Mouse (Mus musculus) Patski (cell line): ENCODE measurements around the gene H2afy. TPM values are rescaled to one million over a fixed set of nuclear protein-coding genes. Genes with fewer than 3 reads are reported as not detected.
"Not testable (repeated sequence)": the region's sequence is repeated elsewhere in the genome, so short reads cannot be mapped to it uniquely, and the experiment has no call there.

ENCODE experiments used
- ATAC-seq: fragments of 100-300 bp; one replicate; pipeline ENCODE4 v1.8.0; 2021
- CTCF ChIA-PET: fragments of 350-600 bp; sonication (Branson Sonifier 250); formaldehyde crosslinking; loops from one replicate; lab custom pipeline; 2022; ENCODE audit warnings: inconsistent platforms; lab: Charles Lee
- POLR2A ChIA-PET: fragments of 350-600 bp; sonication (Branson Sonifier 250); formaldehyde crosslinking; loops from one replicate; lab custom pipeline; 2022; ENCODE audit warnings: antibody characterized with exemption, inconsistent platforms; lab: Charles Lee
- DNase-seq: peaks from one replicate; pipeline ENCODE4 v3.0.0-alpha.2; 2011; ENCODE audit warnings: low read depth, low spot score
- H3K27me3 ChIP-seq: fragments of 371-371 bp; one replicate; pipeline ENCODE4 v1.5.1; 2021
- CTCF ChIP-seq: fragments of 100-300 bp; IDR thresholded peaks from one replicate; pipeline ENCODE4 v1.5.1; 2021
- in situ Hi-C: fragments of 300-500 bp; cut with MboI; formaldehyde crosslinking; loops from 3 replicates; pipeline ENCODE4 v1.11.1; 2018; ENCODE audit warnings: low pct_unique_long_range_greater_than_20kb, mixed read lengths
- polyA plus RNA-seq: library from polyadenylated mRNA; unstranded; gene quantifications from one replicate; pipeline ENCODE4 v1.2.3, GENCODE M21; 2021

Gene H2afy
- polyA plus RNA-seq, 1 experiment from 2014 or later: 185 TPM

DNA sequence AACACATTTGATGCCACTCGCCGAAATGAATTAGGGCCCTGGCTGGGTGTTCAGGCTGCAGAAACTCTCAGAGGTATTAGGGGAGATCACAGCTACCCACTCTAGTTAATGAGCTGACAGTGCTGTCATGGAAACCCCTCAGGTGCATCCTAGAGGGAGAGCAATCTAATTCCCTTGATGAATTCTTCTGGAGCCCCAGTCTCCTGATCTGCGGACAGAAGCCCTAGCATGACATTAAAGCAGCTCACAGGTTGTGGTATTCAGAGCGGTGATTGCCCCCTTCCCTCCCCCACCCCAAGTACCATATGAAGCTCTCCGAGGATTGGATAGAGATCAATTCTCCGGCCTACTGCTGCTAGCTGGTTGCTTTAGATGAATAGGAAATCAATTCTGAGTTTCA, 82.1 kb downstream of the H2afy start:
- CTCF ChIA-PET: no interaction called here
- DNase-seq: no peak
- H3K27me3 ChIP-seq: no peaks in the 10 kb centered on the region
- ATAC-seq: no peak
- no peak for TF ChIP-seq CTCF
- POLR2A ChIA-PET: no interaction called here
- in situ Hi-C loops: no loop called here

DNA sequence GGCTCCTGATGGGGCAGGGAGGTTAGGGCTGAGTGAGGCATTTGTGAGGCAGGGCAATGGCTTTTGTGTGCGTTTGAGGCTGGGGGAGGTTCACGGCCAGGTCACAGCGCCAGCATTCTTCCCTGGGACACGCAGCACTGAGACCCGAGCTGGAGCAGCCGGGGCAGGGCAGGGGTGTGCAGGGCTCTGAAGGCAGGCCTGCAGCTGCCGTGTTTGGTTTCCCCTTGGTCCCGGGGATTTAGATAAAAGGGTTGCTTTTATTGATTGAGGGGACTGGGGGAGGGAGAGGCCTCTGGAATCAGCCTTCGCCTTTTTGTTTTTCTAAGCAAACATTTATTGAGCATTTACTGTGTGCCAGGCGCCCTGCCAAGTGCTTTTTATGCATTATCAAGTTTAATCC, 83.4 kb downstream of the H2afy start:
- DNase-seq: no peak
- in situ Hi-C loops: no loop called here
- ATAC-seq: no peak
- no peaks in the 10 kb centered on the region for H3K27me3 ChIP-seq
- ChIA-PET CTCF (no interaction called here), POLR2A (no interaction called here)
- no peak for TF ChIP-seq CTCF

DNA sequence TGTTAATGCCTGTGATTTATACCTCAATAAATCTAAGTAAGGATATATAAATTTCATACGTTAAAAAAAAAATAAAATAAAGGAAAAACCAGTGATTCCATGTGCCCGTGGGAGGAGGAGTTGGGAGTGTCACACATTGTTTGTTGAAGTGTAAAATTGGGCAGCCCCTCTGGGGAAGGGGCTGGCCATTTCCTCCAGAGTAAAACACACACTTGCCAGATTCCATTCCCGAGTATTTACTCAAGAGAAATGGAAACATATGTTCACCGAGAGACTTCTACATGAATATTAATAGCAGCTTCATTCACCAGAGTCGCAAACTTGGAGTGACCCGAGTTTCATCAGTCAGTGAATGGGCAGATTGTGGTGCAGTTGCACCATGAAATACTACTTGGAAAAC, 85.9 kb downstream of the H2afy start:
- H3K27me3 ChIP-seq: no peaks in the 10 kb centered on the region
- in situ Hi-C loops: no loop called here
- no peak for DNase-seq
- TF ChIP-seq CTCF: no peak
- ChIA-PET CTCF (no interaction called here), POLR2A (no interaction called here)
- ATAC-seq: no peak

DNA sequence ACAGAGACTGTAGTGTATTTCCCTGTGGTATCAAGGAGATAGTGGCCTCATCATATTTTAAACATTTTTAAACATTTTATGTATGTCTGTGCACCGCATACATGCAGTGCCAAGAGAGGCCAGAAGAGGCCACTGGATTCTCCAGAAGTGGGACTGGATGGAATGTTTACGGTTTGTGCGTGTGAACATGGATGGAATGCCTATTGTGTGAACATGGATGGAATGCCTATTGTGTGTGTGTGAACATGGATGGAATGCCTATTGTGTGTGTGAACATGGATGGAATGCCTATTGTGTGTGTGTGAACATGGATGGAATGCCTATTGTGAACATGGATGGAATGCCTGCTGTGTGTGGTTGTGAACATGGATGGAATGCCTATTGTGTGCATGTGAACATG, 93.9 kb downstream of the H2afy start:
- TF ChIP-seq CTCF: no peak
- no peaks in the 10 kb centered on the region for H3K27me3 ChIP-seq
- POLR2A ChIA-PET: no interaction called here
- CTCF ChIA-PET: no interaction called here
- in situ Hi-C loops: no loop called here
- DNase-seq (no peak), ATAC-seq (no peak)

- ATAC-seq: no peak
- CTCF ChIA-PET: no interaction called here
- POLR2A ChIA-PET: no interaction called here
- DNase-seq: no peak
- H3K27me3 ChIP-seq: no peaks in the 10 kb centered on the region
- no peak for TF ChIP-seq CTCF
- in situ Hi-C loops: no loop called here
These were observed 95.5 kb downstream of the H2afy start for GRCm38 (mm10) chr13:56040621-56041020.

- DNase-seq (no peak), ATAC-seq (no peak)
- ChIA-PET POLR2A (no interaction called here), CTCF (no interaction called here)
- TF ChIP-seq CTCF: no peak
- H3K27me3 ChIP-seq: no peaks in the 10 kb centered on the region
- in situ Hi-C loops: no loop called here
These were observed 96.4 kb downstream of the H2afy start for GRCm38 (mm10) chr13:56039610-56040371.

DNA sequence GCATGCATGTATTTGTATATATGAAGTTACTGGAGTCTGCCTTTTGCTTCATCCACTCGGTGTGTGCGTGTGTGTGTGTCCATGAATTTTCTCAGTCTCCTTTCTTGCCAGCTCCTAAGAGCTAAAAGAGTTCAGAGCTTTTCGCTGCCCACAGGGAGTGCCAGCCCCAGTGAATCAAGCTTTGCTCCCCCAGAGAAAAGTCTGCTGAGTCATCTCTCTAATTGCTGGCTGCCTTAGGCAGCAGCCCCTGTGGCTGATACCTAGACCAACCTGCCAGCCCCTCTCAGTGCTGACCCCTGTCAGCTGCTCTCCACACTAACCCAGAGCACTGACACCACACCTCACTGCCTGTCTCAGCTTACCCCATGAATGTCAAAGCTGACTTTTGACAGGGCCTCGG, 107.2 kb downstream of the H2afy start:
- TF ChIP-seq CTCF: no peak
- ChIA-PET CTCF (no interaction called here), POLR2A (no interaction called here)
- in situ Hi-C loops: no loop called here
- no peak for DNase-seq
- H3K27me3 ChIP-seq: no peaks in the 10 kb centered on the region
- ATAC-seq: no peak

GRCm38 (mm10) chr13:56027996-56028395, 108.2 kb downstream of the H2afy start:
- H3K27me3 ChIP-seq, ATAC-seq, DNase-seq, in situ Hi-C loops, CTCF ChIA-PET, POLR2A ChIA-PET: not testable (repeated sequence)

DNA sequence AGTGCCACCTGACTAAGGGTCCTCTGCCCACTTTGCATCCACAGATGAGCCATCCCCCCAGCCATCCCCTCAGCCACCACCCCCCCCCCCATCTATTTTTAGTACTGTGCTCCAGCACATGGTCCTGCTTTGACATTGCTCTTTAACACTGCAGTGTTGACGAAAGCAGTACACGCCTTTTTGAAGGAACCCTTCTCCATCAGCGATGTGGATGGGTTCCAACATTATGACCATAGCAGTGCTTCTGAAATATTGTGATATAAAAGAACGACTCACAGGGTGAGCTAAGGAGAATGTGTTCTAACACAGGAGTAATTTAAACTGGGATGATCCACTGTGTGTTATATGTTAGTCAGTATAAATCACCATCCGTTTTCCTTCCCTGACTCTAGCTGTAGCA, 109.5 kb downstream of the H2afy start:
- in situ Hi-C loops: no loop called here
- ChIA-PET CTCF (no interaction called here), POLR2A (no interaction called here)
- no peak for ATAC-seq
- TF ChIP-seq CTCF: no peak
- no peaks in the 10 kb centered on the region for H3K27me3 ChIP-seq
- DNase-seq: no peak

GRCm38 (mm10) chr13:56026026-56026425, 110.1 kb downstream of the H2afy start:
- no peaks in the 10 kb centered on the region for H3K27me3 ChIP-seq
- TF ChIP-seq CTCF: no peak
- POLR2A ChIA-PET: no interaction called here
- DNase-seq: no peak
- ATAC-seq: no peak
- in situ Hi-C loops: no loop called here
- CTCF ChIA-PET: no interaction called here

DNA sequence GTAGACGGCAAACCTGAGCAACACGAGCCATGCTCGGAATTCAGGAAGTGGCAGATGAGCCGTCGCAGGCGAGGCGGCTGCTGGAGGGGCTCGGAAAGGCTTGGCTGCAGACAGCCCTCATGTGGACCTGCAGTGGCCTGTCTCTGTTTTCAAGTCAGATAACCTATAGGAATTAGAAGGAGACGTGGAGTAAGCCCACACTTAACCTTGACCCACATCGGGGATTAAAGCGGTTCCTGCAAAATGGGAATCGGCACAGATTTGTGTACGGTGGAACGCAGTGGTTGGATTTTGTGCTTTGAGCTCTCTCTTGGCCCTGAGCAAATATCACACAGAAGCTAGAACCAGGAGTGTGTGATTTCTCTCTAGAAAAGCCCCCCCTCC, 111.1 kb downstream of the H2afy start:
- DNase-seq (no peak), ATAC-seq (no peak)
- TF ChIP-seq CTCF: no peak
- H3K27me3 ChIP-seq: no peaks in the 10 kb centered on the region
- CTCF ChIA-PET: interaction anchor here (1.3 kb wide), 1 partner anchor 12 kb away, joined by 3 read pairs; no protein-coding TSS in a partner anchor
- POLR2A ChIA-PET: no interaction called here
- in situ Hi-C loops: no loop called here
